In the genomic region with DNA sequence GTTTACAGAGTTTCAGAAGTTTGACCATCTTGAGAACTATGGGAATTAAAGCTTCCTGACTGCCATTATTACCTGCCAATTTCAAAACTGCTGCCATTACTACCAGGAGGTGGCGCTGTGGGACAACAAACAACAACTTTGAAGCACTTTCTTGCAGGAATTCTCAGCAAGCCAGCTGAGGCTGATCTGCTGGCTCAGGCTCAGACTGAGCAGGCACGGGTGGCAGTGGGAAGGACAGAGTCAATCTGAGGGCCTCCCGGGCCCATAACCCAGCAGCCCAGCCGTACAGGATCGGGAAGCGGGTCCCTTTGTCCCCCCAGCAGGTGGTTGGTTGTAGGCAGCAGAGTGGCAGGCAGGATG, we compare ENCODE assay signal across 8 mouse cellular contexts. TPM values are rescaled to one million over a fixed set of nuclear protein-coding genes. Genes with fewer than 3 reads are reported as not detected.
A peak's percentile ranks its signal among the peaks of the same experiment; 100 is the strongest.
DNase-seq lines count a peak whose midpoint lies in the region; ATAC-seq lines count a peak whose summit lies in the region.

No protein-coding gene starts in this region.

- WGBS in intestine, embryonic 14.5 days, result 8% methylated on average over 6 of the region's 6 CpGs
- 6% methylated on average over 6 of the region's 6 CpGs for WGBS in midbrain, embryonic 12.5 days

- 0 out of 2 replicates have a peak, but pooled peaks have one; percentile 47 for ATAC-seq in intestine, embryonic 14.5 days (replicated peaks; ENCODE audit: low FRiP score, low TSS enrichment, low read depth)
- ATAC-seq in midbrain, embryonic 12.5 days (ENCODE audit: low FRiP score, low read depth), result peak; percentile 52; the same call in 1 of the 2 replicates
- ATAC-seq in activated CD4-positive, CD25-positive, alpha-beta regulatory T cell, adult 4 months, result no peak

- no peaks in the 10 kb centered on the region for H3K9me3 ChIP-seq in intestine, embryonic 14.5 days (ENCODE audit: control insufficient read depth, low read length)
- H3K9me3 ChIP-seq in midbrain, embryonic 12.5 days, result no peaks in the 10 kb centered on the region

- H3K27me3 ChIP-seq in intestine, embryonic 14.5 days (replicated peaks; ENCODE audit: control insufficient read depth, insufficient read depth, low read length), result no peaks in the 10 kb centered on the region
- H3K27me3 ChIP-seq in midbrain, embryonic 12.5 days, result peaks cover 18% of the 10 kb centered on the region; the same call in 1 of the 2 replicates

- peaks cover 9% of the 10 kb centered on the region; the same call in 1 of the 2 replicates for H3K4me1 ChIP-seq in intestine, embryonic 14.5 days (replicated peaks; ENCODE audit: control insufficient read depth, insufficient read depth, low read length)
- peaks cover 6% of the 10 kb centered on the region for H3K4me1 ChIP-seq in midbrain, embryonic 12.5 days

- H3K9ac ChIP-seq in intestine, embryonic 14.5 days (ENCODE audit: low read length), result no peak overlapping the region
- no peak overlapping the region for H3K9ac ChIP-seq in midbrain, embryonic 12.5 days (replicated peaks)

- no peak overlapping the region for H3K27ac ChIP-seq in intestine, embryonic 14.5 days (ENCODE audit: low read depth)
- no peak overlapping the region for H3K27ac ChIP-seq in midbrain, embryonic 12.5 days (replicated peaks)

- intact Hi-C loops in left cerebral cortex, postnatal 14 days (cut with DNase I), result loop anchor here (2.0 kb wide), 1 partner anchor 28 kb away; no protein-coding TSS in a partner anchor

- peak overlapping the region; percentile 29; the same call in 1 of the 2 replicates for H3K4me3 ChIP-seq in intestine, embryonic 14.5 days (ENCODE audit: low read depth, low read length)
- no peak overlapping the region for H3K4me3 ChIP-seq in midbrain, embryonic 12.5 days

- DNase-seq in adrenal gland, adult 2 months, result peak; percentile 80
- peak; percentile 92 for DNase-seq in embryo, embryonic 10 days (ENCODE audit: low spot score)
- DNase-seq in gastrocnemius, postnatal 25 days, result peak; percentile 68
- DNase-seq in intestine, embryonic 14.5 days (ENCODE audit: low spot score), result peak; percentile 95
- peak; percentile 91 for DNase-seq in left cerebral cortex, postnatal 14 days (ENCODE audit: low spot score in 2 of 2)
- peak; percentile 14 for DNase-seq in spleen, adult 12 weeks (ENCODE audit: low spot score)

- H3K4me2 ChIP-seq in intestine, embryonic 14.5 days (ENCODE audit: low read length), result peak overlapping the region; percentile 71
- H3K4me2 ChIP-seq in midbrain, embryonic 12.5 days (replicated peaks), result peak overlapping the region; percentile 54

- H3K36me3 ChIP-seq in intestine, embryonic 14.5 days (ENCODE audit: control insufficient read depth, insufficient read depth, low read length), result no peaks in the 10 kb centered on the region
- no peaks in the 10 kb centered on the region for H3K36me3 ChIP-seq in midbrain, embryonic 12.5 days

RNA-seq across cellular contexts. Expression of a gene that starts 13.7 kb away (rescaled TPM):
- total RNA-seq in adrenal gland, adult 2 months (2021), result 1 to 10 TPM; 2.9 to 3.1 TPM
- 0.68 and 1.1 TPM in 2 replicates for polyA plus RNA-seq in adrenal gland, adult 2 months (2012; rRNA removed)
- under 1 TPM; 0.26 to 0.51 TPM for total RNA-seq in gastrocnemius, postnatal 25 days (2021)
- polyA plus RNA-seq in intestine, embryonic 14.5 days (2014; fragmentation: Nextera tagmentation; extraction: Ambion mirVana), result 0.60 and 0.96 TPM in 2 replicates
- under 1 TPM; 0.51 to 0.64 TPM for total RNA-seq in left cerebral cortex, postnatal 14 days (2021)
- polyA plus RNA-seq in midbrain, embryonic 12.5 days (2016; fragmentation: Nextera tagmentation; extraction: Ambion mirVana), result 0.20 and 0.61 TPM in 2 replicates
- not detected for polyA plus RNA-seq in activated CD4-positive, CD25-positive, alpha-beta regulatory T cell, adult 4 months (2017; shearing (Covaris generic))

RNA-seq across cellular contexts. Expression of a gene that starts 24.4 kb away (rescaled TPM):
- total RNA-seq in adrenal gland, adult 2 months (2021), result not detected
- polyA plus RNA-seq in adrenal gland, adult 2 months (2012; rRNA removed), result not detected in 2 replicates
- total RNA-seq in gastrocnemius, postnatal 25 days (2021), result not detected
- polyA plus RNA-seq in intestine, embryonic 14.5 days (2014; fragmentation: Nextera tagmentation; extraction: Ambion mirVana), result not detected in 2 replicates
- total RNA-seq in left cerebral cortex, postnatal 14 days (2021), result not detected
- not detected in 2 replicates for polyA plus RNA-seq in midbrain, embryonic 12.5 days (2016; fragmentation: Nextera tagmentation; extraction: Ambion mirVana)
- not detected for polyA plus RNA-seq in activated CD4-positive, CD25-positive, alpha-beta regulatory T cell, adult 4 months (2017; shearing (Covaris generic))

RNA-seq across cellular contexts. Expression of a gene that starts 40.9 kb away (rescaled TPM):
- under 1 TPM in 1 of 2 experiments, not detected in 1; 0.31 TPM for total RNA-seq in adrenal gland, adult 2 months (2021)
- 0.13 TPM in 1 of 2 replicates, not detected in the other for polyA plus RNA-seq in adrenal gland, adult 2 months (2012; rRNA removed)
- not detected for total RNA-seq in gastrocnemius, postnatal 25 days (2021)
- 21.2 and 22.8 TPM in 2 replicates for polyA plus RNA-seq in intestine, embryonic 14.5 days (2014; fragmentation: Nextera tagmentation; extraction: Ambion mirVana)
- total RNA-seq in left cerebral cortex, postnatal 14 days (2021), result under 1 TPM in 1 of 2 experiments, not detected in 1; 0.59 TPM
- not detected in 2 replicates for polyA plus RNA-seq in midbrain, embryonic 12.5 days (2016; fragmentation: Nextera tagmentation; extraction: Ambion mirVana)
- not detected for polyA plus RNA-seq in activated CD4-positive, CD25-positive, alpha-beta regulatory T cell, adult 4 months (2017; shearing (Covaris generic))

Comparison
In these comparisons a context has a peak if more than half of its experiments do, and no peak if none do; other contexts are left out.
1. DNase-seq: peak in every context shown above with its lines; median percentile 95 in intestine, embryonic 14.5 days; 92 in embryo, embryonic 10 days; 91 in left cerebral cortex, postnatal 14 days; 80 in adrenal gland, adult 2 months; 68 in gastrocnemius, postnatal 25 days; 14 in spleen, adult 12 weeks.
2. RNA of a gene that starts 40.9 kb away (polyA plus RNA-seq): 21.2 to 22.8 TPM in intestine, embryonic 14.5 days; 0.13 TPM in adrenal gland, adult 2 months, not detected in midbrain, embryonic 12.5 days and not detected in activated CD4-positive, CD25-positive, alpha-beta regulatory T cell, adult 4 months; every median in the first group is over 10 times any median in the second.